Mouse (Mus musculus) G1E (cell line): ENCODE data around the gene Lix1.

Experiments
- CTCF ChIP-seq: IDR thresholded peaks from 2 replicates; pipeline ENCODE4 v1.5.1; 2012; ENCODE audit warnings: low read depth, low read length, inconsistent platforms, mixed read lengths
- GATA1 ChIP-seq: IDR thresholded peaks from 2 replicates; pipeline ENCODE4 v1.6.1; 2012; ENCODE audit warnings: borderline replicate concordance, low read length, inconsistent platforms, mixed read lengths
- GATA2 ChIP-seq: IDR thresholded peaks from 2 replicates; pipeline ENCODE4 v1.6.1; 2012; ENCODE audit warnings: low read depth, low read length, inconsistent platforms, borderline replicate concordance
- POLR2AphosphoS5 ChIP-seq: IDR thresholded peaks from 2 replicates; pipeline ENCODE4 v1.6.1; 2012; ENCODE audit warnings: low read depth, low read length, inconsistent platforms; ENCODE audit not compliant: insufficient replicate concordance
- TAL1 ChIP-seq: conservative IDR thresholded peaks from 2 replicates; pipeline ENCODE4 v1.6.1; 2012; ENCODE audit warnings: low read depth, low read length, inconsistent platforms, mixed read lengths

DNA sequence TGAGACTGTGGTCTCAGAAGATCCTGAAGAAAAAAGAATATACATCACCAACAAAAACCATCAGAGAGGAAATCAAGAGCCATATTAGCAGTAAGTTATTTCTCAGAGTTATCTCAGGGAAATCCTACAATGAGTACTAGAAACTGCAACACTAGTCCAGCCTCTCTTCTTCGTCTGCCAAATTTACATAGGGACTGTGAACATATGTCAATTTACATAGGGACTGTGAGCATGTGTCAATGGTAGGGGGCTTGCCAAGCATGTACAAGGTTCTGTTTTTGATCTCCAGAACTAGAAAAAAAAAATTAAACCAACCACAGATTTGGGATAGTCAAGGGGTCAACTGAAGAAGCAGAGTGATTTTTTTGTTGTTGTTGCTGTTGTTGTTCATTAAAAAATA is 48.6 kb downstream of the Lix1 start:
- TF ChIP-seq CTCF = no peak
- no peak for TF ChIP-seq GATA1
- TF ChIP-seq TAL1 = no peak
- TF ChIP-seq POLR2AphosphoS5 = no peak
- TF ChIP-seq GATA2 = no peak
